Mouse (Mus musculus) left cerebral cortex, postnatal 36 days (tissue): ENCODE results near the gene Notch3. TPM values are rescaled to one million over a fixed set of nuclear protein-coding genes. Genes with fewer than 3 reads are reported as not detected.
"Not testable (repeated sequence)": the region's sequence is repeated elsewhere in the genome, so short reads cannot be mapped to it uniquely, and the experiment has no call there.

Experiments used
- DNase-seq, 2 experiments: peaks; one replicate each; pipeline ENCODE4 v3.0.0; 2021 to 2022; ENCODE audit warnings: low spot score in 2 of 2, mixed read lengths in 1 of 2
- intact Hi-C: fragments of 180-260 bp; cut with DNase I; formaldehyde crosslinking; loops from one replicate; pipeline ENCODE4 v1.15.1; 2025
- total RNA-seq, 2 experiments: library from RNA; stranded (reverse); gene quantifications; 2 replicates each; pipeline ENCODE4 v1.2.3; 2021

The Notch3 gene
- total RNA-seq, 2 experiments from 2014 or later, result 7.7 to 10.8 TPM

- intact Hi-C loops, result no loop called here
- no peak for DNase-seq
These were observed 58.8 kb downstream of the Notch3 start for GRCm38 (mm10) chr17:32107877-32108276.

GRCm38 (mm10) chr17:32106358-32106757, 60.3 kb downstream of the Notch3 start:
- intact Hi-C loops, result no loop called here
- no peak for DNase-seq

GRCm38 (mm10) chr17:32103054-32103453, 63.6 kb downstream of the Notch3 start:
- intact Hi-C loops, result no loop called here
- DNase-seq, result no peak

DNA sequence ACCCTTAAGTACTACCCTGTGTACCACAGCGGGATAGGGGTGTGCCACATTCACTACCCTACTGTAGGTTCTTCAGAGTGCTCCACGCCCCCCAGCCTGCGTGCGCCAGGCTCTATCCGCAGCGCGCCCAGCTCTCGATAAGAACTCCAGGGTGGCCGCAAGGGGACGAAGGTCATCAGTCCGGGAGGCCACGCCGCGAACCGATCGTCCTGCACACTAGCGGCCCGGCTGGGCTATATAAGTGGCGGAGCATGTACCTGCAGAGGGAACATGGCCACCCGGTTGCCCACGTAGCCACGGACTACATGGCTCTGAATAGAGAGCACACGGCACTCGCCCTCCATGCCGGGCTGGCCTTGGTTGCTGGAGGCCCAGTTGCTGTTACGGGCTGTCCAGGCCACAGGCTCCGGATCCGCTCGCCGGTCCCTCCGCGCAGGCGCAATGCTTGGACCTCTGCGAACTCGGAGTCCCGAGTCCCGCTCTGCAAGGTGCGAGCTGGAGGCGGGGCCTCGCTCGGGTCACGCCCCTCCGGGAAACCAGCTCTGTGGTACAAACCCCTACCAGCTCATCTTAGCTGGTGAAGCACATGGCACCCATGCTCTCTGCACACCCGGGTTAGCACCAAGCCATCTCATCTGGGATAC, 66.6 kb downstream of the Notch3 start:
- no peak for DNase-seq
- intact Hi-C loops, result no loop called here

DNA sequence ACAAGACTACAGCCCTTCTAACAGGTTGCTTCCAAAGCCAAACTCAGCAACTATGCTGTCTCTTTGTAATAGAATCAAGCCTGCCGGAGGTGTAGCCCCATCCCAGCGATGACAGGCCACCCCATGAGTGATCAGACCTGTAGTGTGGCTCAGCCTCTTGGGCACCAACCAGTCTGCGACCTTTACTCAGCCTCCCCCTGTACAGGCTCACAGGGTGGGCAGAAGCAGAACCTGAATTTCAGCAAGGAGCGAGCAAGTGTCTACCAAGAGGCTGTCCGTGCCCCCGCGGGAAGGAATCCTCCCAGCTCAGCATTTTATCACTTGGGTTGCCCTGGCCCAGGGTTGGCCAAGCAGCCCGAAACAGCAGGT, 67.1 kb downstream of the Notch3 start:
- intact Hi-C loops, result no loop called here
- DNase-seq, result no peak

DNA sequence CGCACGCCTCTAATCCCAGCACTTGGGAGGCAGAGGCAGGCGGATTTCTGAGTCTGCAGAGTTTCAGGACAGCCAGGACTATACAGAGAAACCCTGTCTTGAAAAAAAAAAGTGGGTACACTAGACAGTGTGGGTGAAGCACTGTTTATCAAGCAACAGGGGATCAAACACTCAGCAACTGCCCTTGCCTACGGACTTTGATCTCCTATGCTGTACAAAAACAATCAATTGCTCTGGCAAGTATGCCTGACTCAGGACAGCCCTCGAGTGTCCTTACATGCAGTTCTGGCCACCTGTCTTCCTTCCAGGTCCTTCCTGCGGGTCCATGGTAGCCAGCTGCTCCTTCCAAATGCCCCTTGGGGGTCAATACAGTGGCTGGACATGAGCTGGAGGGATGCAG, 67.7 kb downstream of the Notch3 start:
- DNase-seq, intact Hi-C loops: not testable (repeated sequence)

DNA sequence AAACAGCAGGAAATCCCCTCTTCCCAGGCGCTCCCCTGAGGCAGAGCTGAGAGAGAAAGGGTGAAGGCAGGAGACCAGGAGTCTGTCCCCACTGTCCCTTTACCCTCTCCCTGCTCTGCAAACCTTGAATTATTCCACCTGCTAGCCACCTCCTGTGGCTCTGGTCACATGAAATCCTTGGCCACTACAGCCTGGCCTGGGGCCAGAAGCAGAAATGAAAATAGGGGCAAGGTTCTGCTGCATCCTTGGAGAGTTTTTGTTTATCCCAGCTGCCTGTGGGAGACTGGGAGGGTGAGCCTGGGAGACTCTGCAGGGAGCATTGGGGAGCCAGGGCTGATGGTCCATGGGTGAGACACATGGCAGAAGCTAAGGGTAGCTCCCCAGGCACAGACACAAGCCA, 69.0 kb downstream of the Notch3 start:
- DNase-seq, result no peak
- intact Hi-C loops, result no loop called here

GRCm38 (mm10) chr17:32092895-32093294, 73.8 kb downstream of the Notch3 start:
- intact Hi-C loops, result no loop called here
- no peak for DNase-seq

- intact Hi-C loops, result no loop called here
- no peak for DNase-seq
These were observed 74.4 kb downstream of the Notch3 start for GRCm38 (mm10) chr17:32092241-32092619.

GRCm38 (mm10) chr17:32091364-32092240, 75.0 kb downstream of the Notch3 start:
- peak; percentile 72 to 78 for DNase-seq
- intact Hi-C loops, result not testable (repeated sequence)

GRCm38 (mm10) chr17:32091032-32091363, 75.7 kb downstream of the Notch3 start:
- no peak for DNase-seq
- intact Hi-C loops, result no loop called here

- intact Hi-C loops, result no loop called here
- no peak for DNase-seq
These were observed 79.6 kb downstream of the Notch3 start for GRCm38 (mm10) chr17:32087069-32087468.

GRCm38 (mm10) chr17:32083351-32083750, 83.3 kb downstream of the Notch3 start:
- no peak for DNase-seq

GRCm38 (mm10) chr17:32075164-32075563, 91.5 kb downstream of the Notch3 start:
- DNase-seq, result peak in 1 of 2 experiments; percentile 40
- intact Hi-C loops, result loop anchor here (5.0 kb wide), 1 partner anchor 132 kb away; no protein-coding TSS in a partner anchor

More at GRCm38 (mm10) chr17:32083351-32083750, 83.3 kb downstream of the Notch3 start:
- intact Hi-C loops, result no loop called here

DNA sequence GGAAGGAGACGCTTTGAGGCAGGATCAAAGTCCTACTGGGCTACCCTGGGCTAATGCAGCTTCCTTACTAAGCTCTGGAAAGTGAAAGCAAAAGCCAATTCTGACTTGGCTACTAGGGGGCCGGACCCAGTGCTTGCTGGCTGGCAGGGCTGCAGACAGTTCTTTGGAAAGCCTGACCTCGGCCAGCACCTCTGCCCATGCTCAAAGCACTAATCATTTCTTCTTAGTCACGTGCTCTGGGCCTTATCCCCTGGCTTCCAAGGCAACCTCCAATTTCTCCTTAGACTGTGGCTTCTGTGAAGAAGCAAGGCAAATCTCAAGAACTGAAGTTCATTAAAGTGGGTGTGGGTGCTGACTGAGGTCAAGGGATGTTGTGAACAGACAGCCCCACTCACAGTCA, 92.0 kb downstream of the Notch3 start:
- intact Hi-C loops, result loop anchor here (5.0 kb wide), 1 partner anchor 133 kb away; no protein-coding TSS in a partner anchor
- no peak for DNase-seq

DNA sequence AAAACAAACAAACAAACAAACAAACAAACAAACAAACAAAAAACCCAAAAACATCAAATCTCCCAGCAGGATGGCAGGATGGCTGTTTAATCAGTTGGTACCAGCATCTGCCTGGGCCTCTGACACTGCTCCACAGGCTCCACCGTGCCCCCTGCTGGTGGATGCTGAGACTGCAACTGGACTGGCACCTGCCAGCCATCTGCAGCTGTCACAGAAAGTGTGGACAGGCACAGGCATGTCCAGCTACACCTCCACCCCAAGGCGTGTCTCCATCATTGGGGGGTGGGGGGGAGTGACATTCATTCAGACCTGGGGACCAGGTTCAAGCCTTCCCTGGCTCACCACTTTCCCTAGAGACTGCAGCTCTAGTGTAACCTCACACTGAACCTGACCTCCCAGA, 93.3 kb downstream of the Notch3 start:
- DNase-seq, result peak; percentile 72 to 73
- intact Hi-C loops, result loop anchor here (1.0 kb wide), 1 partner anchor 45 kb away; no protein-coding TSS in a partner anchor

Other genes with a start within 250 kb of the Notch3 start
- gene Rrp1b, start 130.8 kb downstream of the Notch3 start, total RNA-seq, result 10 to 100 TPM; 13.2 to 21.7 TPM
- gene Hsf2bp, start 130.5 kb downstream of the Notch3 start, total RNA-seq, result 1 to 10 TPM in 1 of 2 experiments, under 1 TPM in 1; 0.64 to 1.4 TPM
- gene Ephx3, start 22.7 kb upstream of the Notch3 start, total RNA-seq, result under 1 TPM; 0.27 to 0.37 TPM
- 100 to 1,000 TPM; 103 to 147 TPM for gene Brd4, start 117.9 kb upstream of the Notch3 start, total RNA-seq
- gene Akap8, start 154.4 kb upstream of the Notch3 start, total RNA-seq, result 100 to 1,000 TPM in 1 of 2 experiments, 10 to 100 TPM in 1; 64.3 to 120 TPM
- gene Akap8l, start 183.8 kb upstream of the Notch3 start, total RNA-seq, result 100 to 1,000 TPM; 155 to 294 TPM
- 10 to 100 TPM; 52.3 to 53.2 TPM for gene Wiz, start 222.6 kb upstream of the Notch3 start, total RNA-seq
- gene Rasal3, start 236.7 kb upstream of the Notch3 start, total RNA-seq, result 1 to 10 TPM; 2.6 to 3.4 TPM